Mouse (Mus musculus) left cerebral cortex, adult 6 months (tissue): ENCODE measurements around the gene Mug2. TPM values are rescaled to one million over a fixed set of nuclear protein-coding genes. Genes with fewer than 3 reads are reported as not detected.

ENCODE experiments used
- long read RNA-seq, 2 experiments: library from polyadenylated mRNA; unstranded; transcript quantifications; one replicate each; pipeline ENCODE4 v2.0.0; 2019 to 2020
- polyA plus RNA-seq: library from polyadenylated mRNA; unstranded; fragments of <200 nt; fragmentation: Nextera tagmentation; gene quantifications from 2 replicates; pipeline ENCODE4 v1.2.3, GENCODE M21; 2021

Gene Mug2
- not detected in 2 replicates for polyA plus RNA-seq
- long read RNA-seq, experiment 1 = 0 reads
- long read RNA-seq, experiment 2 = 0 reads

GRCm38 (mm10) chr6:122006461-122006860, at the start of gene Mug2:
Gene Mug2 (plus strand): TSS chr6:122006761.

Other genes starting within 250 kb of the Mug2 start
- not detected in 2 replicates for gene Mug1, start 168.2 kb upstream of the Mug2 start, polyA plus RNA-seq